Mouse (Mus musculus) kidney, adult 9 months (tissue): ENCODE data around the gene Pafah2.

Experiments
- DNase-seq: peaks from one replicate; pipeline ENCODE4 v3.0.0; 2022

Pafah2 gene

GRCm38 (mm10) chr4:134425088-134425487 lies 29.0 kb downstream of the Pafah2 start:
- no peak for DNase-seq

- peak; percentile 22 for DNase-seq
Measured at GRCm38 (mm10) chr4:134430381-134431004, 34.4 kb downstream of the Pafah2 start.

- DNase-seq, result no peak
Measured at GRCm38 (mm10) chr4:134432686-134433360, 36.7 kb downstream of the Pafah2 start.

- DNase-seq, result no peak
Measured at GRCm38 (mm10) chr4:134436185-134436584, 40.1 kb downstream of the Pafah2 start.

- DNase-seq, result no peak
Measured at GRCm38 (mm10) chr4:134436659-134437058, 40.5 kb downstream of the Pafah2 start.

- no peak for DNase-seq
Measured at GRCm38 (mm10) chr4:134439119-134439518, 43.0 kb downstream of the Pafah2 start.

- DNase-seq, result no peak
Measured at GRCm38 (mm10) chr4:134439919-134440318, 43.8 kb downstream of the Pafah2 start.

GRCm38 (mm10) chr4:134442216-134442615 lies 46.1 kb downstream of the Pafah2 start:
- no peak for DNase-seq

- no peak for DNase-seq
Measured at GRCm38 (mm10) chr4:134443589-134443988, 47.5 kb downstream of the Pafah2 start.

GRCm38 (mm10) chr4:134444949-134445348 lies 48.8 kb downstream of the Pafah2 start:
- no peak for DNase-seq

GRCm38 (mm10) chr4:134445489-134445888 lies 49.4 kb downstream of the Pafah2 start:
- DNase-seq, result no peak

- no peak for DNase-seq
Measured at GRCm38 (mm10) chr4:134447966-134448365, 51.8 kb downstream of the Pafah2 start.

GRCm38 (mm10) chr4:134449595-134450391 lies 53.7 kb downstream of the Pafah2 start:
- DNase-seq, result peak; percentile 33

GRCm38 (mm10) chr4:134450392-134451195 lies 54.5 kb downstream of the Pafah2 start:
- peak; percentile 88 for DNase-seq

GRCm38 (mm10) chr4:134451484-134451883 lies 55.4 kb downstream of the Pafah2 start:
- DNase-seq, result no peak

GRCm38 (mm10) chr4:134453619-134454400 lies 57.7 kb downstream of the Pafah2 start:
- peak; percentile 69 for DNase-seq

- DNase-seq, result peak; percentile 81
Measured at GRCm38 (mm10) chr4:134455310-134455709, 59.2 kb downstream of the Pafah2 start.

GRCm38 (mm10) chr4:134457130-134457825 lies 61.2 kb downstream of the Pafah2 start:
- DNase-seq, result no peak

GRCm38 (mm10) chr4:134458856-134459255 lies 62.7 kb downstream of the Pafah2 start:
- no peak for DNase-seq

GRCm38 (mm10) chr4:134460277-134460676 lies 64.2 kb downstream of the Pafah2 start:
- DNase-seq, result no peak

GRCm38 (mm10) chr4:134461252-134461651 lies 65.1 kb downstream of the Pafah2 start:
- DNase-seq, result no peak
